Mouse (Mus musculus) neural tube, embryonic 12.5 days (tissue): ENCODE measurements around the gene Tgfa. TPM values are rescaled to one million over a fixed set of nuclear protein-coding genes. Genes with fewer than 3 reads are reported as not detected.

ENCODE experiments used
- ATAC-seq: fragments of 200-750 bp; cut with Nextera tagmentation; 2 replicates; pipeline ENCODE4 v1.8.0; 2017; ENCODE audit warnings: low read depth, mild to moderate bottlenecking, moderate TSS enrichment, moderate library complexity; ENCODE audit not compliant: low FRiP score
- H3K27ac ChIP-seq: fragments of 300-500 bp; sonication (generic); 2 replicates; pipeline ENCODE4 v1.5.1; 2016
- H3K27me3 ChIP-seq: fragments of 300-500 bp; sonication (generic); replicated peaks from 2 replicates; pipeline ENCODE4 v1.6.1; 2016; ENCODE audit warnings: mild to moderate bottlenecking
- H3K36me3 ChIP-seq: fragments of 300-500 bp; sonication (generic); 2 replicates; pipeline ENCODE4 v1.6.1; 2016; ENCODE audit warnings: mild to moderate bottlenecking
- H3K4me1 ChIP-seq: fragments of 300-500 bp; sonication (generic); 2 replicates; pipeline ENCODE4 v1.6.1; 2016
- H3K4me2 ChIP-seq: fragments of 300-500 bp; sonication (generic); replicated peaks from 2 replicates; pipeline ENCODE4 v1.6.1; 2016; ENCODE audit warnings: mild to moderate bottlenecking
- H3K4me3 ChIP-seq: fragments of 300-500 bp; sonication (generic); 2 replicates; pipeline ENCODE4 v1.5.1; 2016
- H3K9ac ChIP-seq: fragments of 300-500 bp; sonication (generic); 2 replicates; pipeline ENCODE4 v1.6.1; 2016; ENCODE audit warnings: mild to moderate bottlenecking
- H3K9me3 ChIP-seq: fragments of 300-500 bp; sonication (generic); 2 replicates; pipeline ENCODE4 v1.6.1; 2016; ENCODE audit warnings: mild to moderate bottlenecking
- WGBS: fragments of 180-500 bp; shearing (Covaris S2); methylation state at CpG from one replicate; pipeline ENCODE4 v1.1.7; 2016; 5-methylcytosine and 5-hydroxymethylcytosine counted together
- polyA plus RNA-seq: library from polyadenylated mRNA; unstranded; fragments of >200 nt; fragmentation: Nextera tagmentation; extraction: Ambion mirVana; gene quantifications from 2 replicates; pipeline ENCODE4 v1.2.1, GENCODE M21; 2016

The Tgfa gene
- polyA plus RNA-seq, 1 experiment from 2014 or later, result 4.0 TPM

DNA sequence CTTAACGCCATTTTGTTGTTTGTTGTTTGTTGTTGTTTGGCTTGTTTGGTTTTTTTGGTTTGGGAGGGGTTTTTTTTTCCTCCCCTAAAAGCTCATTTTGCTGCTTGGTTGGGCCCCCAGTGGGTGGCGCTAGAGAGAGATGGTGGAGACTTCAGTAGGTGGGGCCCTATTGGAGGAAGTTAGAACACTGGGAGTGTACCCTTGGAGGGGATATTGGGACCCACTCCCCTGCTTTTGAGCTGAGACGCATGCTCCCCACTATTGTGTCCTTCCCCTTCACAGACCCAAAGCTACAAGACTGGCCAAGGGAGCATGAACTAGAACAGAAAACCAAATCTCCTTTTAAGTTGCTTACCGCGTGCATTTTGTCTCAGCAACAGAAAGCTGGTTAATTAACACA lies 1.1 kb upstream of the Tgfa start:
- no peak for ATAC-seq
- no peak overlapping the region for H3K4me3 ChIP-seq
- no peaks in the 10 kb centered on the region for H3K36me3 ChIP-seq
- no peaks in the 10 kb centered on the region for H3K9me3 ChIP-seq
- no peak overlapping the region for H3K9ac ChIP-seq
- 52% methylated on average over 5 of the region's 5 CpGs for WGBS
- H3K4me2 ChIP-seq, result no peak overlapping the region
- H3K4me1 ChIP-seq, result peaks cover 17% of the 10 kb centered on the region
- peaks cover 40% of the 10 kb centered on the region for H3K27me3 ChIP-seq
- no peak overlapping the region for H3K27ac ChIP-seq

- H3K9me3 ChIP-seq, result no peaks in the 10 kb centered on the region
- no peaks in the 10 kb centered on the region for H3K36me3 ChIP-seq
- 5% methylated on average over 14 of the region's 14 CpGs for WGBS
- H3K27me3 ChIP-seq, result peaks cover 40% of the 10 kb centered on the region
- peak overlapping the region; percentile 96 for H3K4me2 ChIP-seq
- peak overlapping the region; percentile 52; the same call in 1 of the 2 replicates for H3K4me3 ChIP-seq
- no peak overlapping the region for H3K9ac ChIP-seq
- ATAC-seq, result no peak
- no peak overlapping the region for H3K27ac ChIP-seq
- H3K4me1 ChIP-seq, result peaks cover 17% of the 10 kb centered on the region
Observed at GRCm38 (mm10) chr6:86196034-86196433, 1.0 kb downstream of the Tgfa start.

DNA sequence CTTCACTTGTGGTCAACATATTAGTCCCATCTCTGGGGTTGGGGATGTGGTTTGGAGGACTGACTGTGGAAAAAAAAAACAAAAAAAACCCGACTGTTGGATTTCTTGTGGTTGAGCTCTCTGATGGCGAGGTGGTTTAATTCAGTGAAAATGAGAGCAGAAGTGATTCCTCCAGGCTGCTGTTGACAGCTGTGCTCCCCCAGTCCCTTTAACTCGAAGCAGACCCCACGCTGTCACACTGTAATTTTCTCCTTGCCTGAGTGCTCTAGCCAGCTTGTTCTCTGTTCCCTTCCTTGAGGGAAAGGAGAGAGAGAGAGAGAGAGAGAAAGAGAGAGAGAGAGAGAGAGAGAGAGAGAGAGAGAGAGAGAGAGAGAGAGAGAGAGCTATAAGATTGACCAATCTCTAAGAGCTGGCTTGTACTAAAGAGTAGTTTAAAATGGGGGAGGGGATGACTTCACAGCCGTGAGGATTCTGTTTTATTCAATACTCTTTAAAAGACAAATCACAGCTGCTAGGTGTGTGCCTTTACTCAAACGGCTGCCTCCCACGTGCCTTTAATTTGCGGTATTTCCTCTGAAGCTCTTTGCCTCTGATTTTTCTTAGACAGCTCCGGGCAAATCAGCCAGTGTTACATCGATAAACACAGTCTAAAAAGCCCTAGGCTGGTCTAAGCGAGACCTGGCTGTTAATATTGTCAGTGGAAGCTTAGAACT lies 2.3 kb downstream of the Tgfa start:
- Histone ChIP-seq H3K4me3 (no peak overlapping the region), H3K4me1 (peaks cover 17% of the 10 kb centered on the region), H3K27me3 (peaks cover 40% of the 10 kb centered on the region), H3K9me3 (no peaks in the 10 kb centered on the region), H3K4me2 (0 out of 2 replicates have a peak overlapping the region, but pooled peaks have one; percentile 1), H3K9ac (no peak overlapping the region), H3K27ac (no peak overlapping the region), H3K36me3 (no peaks in the 10 kb centered on the region)
- WGBS, result 46% methylated on average over 11 of the region's 11 CpGs
- ATAC-seq, result no peak

DNA sequence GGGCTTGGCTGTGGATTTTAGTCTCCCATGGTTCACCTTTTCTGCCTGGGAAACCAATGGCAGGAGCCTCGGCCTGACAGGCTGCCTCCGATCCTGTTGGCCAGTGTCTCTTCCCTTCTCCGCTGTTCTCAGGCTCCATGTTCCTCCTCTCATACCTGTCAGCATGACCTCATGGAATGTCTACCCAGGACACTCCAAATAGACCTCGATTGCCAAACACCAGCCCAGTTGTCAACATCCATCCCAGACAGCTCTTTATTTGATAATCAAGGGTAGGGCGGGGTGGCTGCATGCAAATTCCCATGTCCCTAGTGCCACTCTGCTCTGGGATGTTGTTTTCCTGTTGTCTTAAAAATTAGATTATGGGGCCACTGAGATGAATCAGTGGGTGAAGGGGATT lies 5.9 kb downstream of the Tgfa start:
- no peak for ATAC-seq
- Histone ChIP-seq H3K9ac (no peak overlapping the region), H3K4me2 (no peak overlapping the region), H3K27ac (no peak overlapping the region), H3K4me3 (no peak overlapping the region), H3K9me3 (no peaks in the 10 kb centered on the region), H3K36me3 (no peaks in the 10 kb centered on the region), H3K4me1 (peaks cover 7% of the 10 kb centered on the region), H3K27me3 (peaks cover 23% of the 10 kb centered on the region)
- 80% methylated on average over 5 of the region's 5 CpGs for WGBS

DNA sequence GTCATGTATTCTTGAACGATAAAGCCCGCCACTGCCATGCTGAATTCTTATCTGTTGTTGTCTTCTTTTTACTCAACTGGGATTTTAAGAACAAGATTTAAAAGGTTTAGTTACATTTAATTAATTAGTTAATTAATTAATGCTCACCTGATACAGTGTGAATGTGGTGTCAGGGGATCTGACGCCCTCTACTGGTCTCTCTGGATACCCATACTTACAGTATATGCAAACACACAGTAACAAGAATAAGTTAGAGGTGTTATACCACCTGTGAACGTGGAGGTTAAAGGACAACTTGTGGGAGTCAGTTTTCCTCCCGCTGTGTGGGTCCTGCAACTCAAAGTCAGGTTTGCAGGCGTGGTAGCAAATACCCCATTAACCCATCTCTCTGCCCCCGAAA lies 8.1 kb downstream of the Tgfa start:
- Histone ChIP-seq H3K27me3 (peaks cover 1% of the 10 kb centered on the region; the same call in 1 of the 2 replicates), H3K9ac (no peak overlapping the region), H3K4me2 (no peak overlapping the region), H3K9me3 (no peaks in the 10 kb centered on the region), H3K4me3 (no peak overlapping the region), H3K36me3 (no peaks in the 10 kb centered on the region), H3K27ac (no peak overlapping the region), H3K4me1 (no peaks in the 10 kb centered on the region)
- 80% methylated on average over 7 of the region's 7 CpGs for WGBS
- no peak for ATAC-seq

DNA sequence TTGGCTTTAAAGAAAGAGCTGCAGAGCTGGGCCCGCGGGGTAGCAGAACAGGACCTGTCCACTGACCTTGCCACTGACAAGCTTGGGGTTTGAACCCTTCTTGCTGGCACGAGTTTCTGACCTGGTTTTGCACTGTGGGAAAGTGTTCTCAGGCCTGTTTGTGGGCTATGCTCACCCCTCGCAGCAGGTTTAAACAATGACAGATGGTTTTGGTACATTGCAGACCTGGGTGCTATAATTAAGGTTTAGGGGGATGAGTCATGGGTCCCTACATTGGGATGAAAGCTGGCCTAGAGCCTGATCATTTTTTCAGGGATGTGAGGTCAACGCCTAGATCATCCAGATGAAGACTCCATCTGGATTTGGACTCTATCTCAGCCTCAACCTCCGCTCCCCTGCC lies 11.0 kb downstream of the Tgfa start:
- H3K4me2 ChIP-seq, result no peak overlapping the region
- no peak for ATAC-seq
- H3K4me1 ChIP-seq, result no peaks in the 10 kb centered on the region
- no peak overlapping the region for H3K27ac ChIP-seq
- no peak overlapping the region for H3K4me3 ChIP-seq
- no peak overlapping the region for H3K9ac ChIP-seq
- no peaks in the 10 kb centered on the region for H3K36me3 ChIP-seq
- H3K27me3 ChIP-seq, result no peaks in the 10 kb centered on the region; the same call in 1 of the 2 replicates
- H3K9me3 ChIP-seq, result no peaks in the 10 kb centered on the region
- WGBS, result 86% methylated on average over 6 of the region's 6 CpGs

DNA sequence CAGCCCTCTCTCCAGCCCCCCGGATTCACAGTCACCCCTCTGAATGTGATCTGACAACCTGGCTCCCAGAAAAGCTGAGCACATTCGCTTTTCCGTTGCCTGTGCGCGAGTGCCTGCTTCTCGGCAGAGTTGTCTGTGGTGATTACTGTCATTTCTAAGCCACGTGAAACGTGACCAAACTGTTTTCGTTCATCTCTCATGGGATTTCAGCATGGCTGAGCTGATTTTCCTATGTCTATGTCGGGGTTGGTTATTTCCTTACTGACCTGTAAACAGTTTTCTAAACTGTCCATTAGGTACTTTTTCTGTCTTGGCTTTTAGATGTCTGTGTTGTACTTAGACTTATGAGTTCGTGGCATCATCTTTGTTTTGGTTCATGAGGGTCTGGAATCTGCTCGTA lies 12.0 kb downstream of the Tgfa start:
- Histone ChIP-seq H3K27me3 (no peaks in the 10 kb centered on the region; the same call in 1 of the 2 replicates), H3K9ac (no peak overlapping the region), H3K36me3 (no peaks in the 10 kb centered on the region), H3K4me2 (no peak overlapping the region), H3K4me3 (no peak overlapping the region), H3K27ac (no peak overlapping the region), H3K4me1 (no peaks in the 10 kb centered on the region), H3K9me3 (no peaks in the 10 kb centered on the region)
- no peak for ATAC-seq
- WGBS, result 87% methylated on average over 12 of the region's 12 CpGs

- Histone ChIP-seq H3K36me3 (no peaks in the 10 kb centered on the region), H3K27ac (no peak overlapping the region), H3K4me2 (no peak overlapping the region; the same call in 1 of the 2 replicates), H3K4me3 (no peak overlapping the region), H3K9ac (no peak overlapping the region), H3K9me3 (no peaks in the 10 kb centered on the region), H3K27me3 (no peaks in the 10 kb centered on the region; the same call in 1 of the 2 replicates), H3K4me1 (no peaks in the 10 kb centered on the region)
- WGBS, result 50% methylated on average over 17 of the region's 17 CpGs
- no peak for ATAC-seq
Observed at GRCm38 (mm10) chr6:86209133-86210016, 14.4 kb downstream of the Tgfa start.

DNA sequence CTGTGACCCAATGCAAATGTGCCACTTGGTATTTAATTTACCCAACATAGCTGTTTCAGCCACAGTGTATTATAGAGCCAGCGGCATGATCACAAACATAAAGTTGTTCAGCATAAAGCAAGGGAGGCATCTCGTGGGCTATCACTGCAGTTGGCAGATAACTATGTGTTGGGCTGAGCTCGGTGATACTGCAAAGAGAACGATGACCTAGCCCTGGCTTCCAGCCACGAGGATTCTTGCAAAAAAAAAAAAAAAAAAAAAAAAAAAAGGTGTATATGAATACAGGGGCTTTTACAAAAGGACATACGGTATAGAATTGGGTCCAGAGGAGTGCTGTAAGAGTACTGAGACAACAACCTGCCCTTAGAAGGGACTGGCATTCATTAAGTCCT lies 15.0 kb downstream of the Tgfa start:
- Histone ChIP-seq H3K4me3 (no peak overlapping the region), H3K4me1 (no peaks in the 10 kb centered on the region), H3K36me3 (no peaks in the 10 kb centered on the region), H3K27ac (no peak overlapping the region), H3K27me3 (no peaks in the 10 kb centered on the region; the same call in 1 of the 2 replicates), H3K9me3 (no peaks in the 10 kb centered on the region), H3K9ac (no peak overlapping the region), H3K4me2 (no peak overlapping the region)
- ATAC-seq, result no peak
- 71% methylated on average over 6 of the region's 6 CpGs for WGBS

GRCm38 (mm10) chr6:86210619-86211018 lies 15.6 kb downstream of the Tgfa start:
- Histone ChIP-seq H3K4me2 (no peak overlapping the region), H3K9me3 (no peaks in the 10 kb centered on the region), H3K4me1 (no peaks in the 10 kb centered on the region), H3K4me3 (no peak overlapping the region), H3K9ac (no peak overlapping the region), H3K27me3 (no peaks in the 10 kb centered on the region; the same call in 1 of the 2 replicates), H3K27ac (no peak overlapping the region), H3K36me3 (no peaks in the 10 kb centered on the region)
- no peak for ATAC-seq
- WGBS, result 80% methylated on average over 3 of the region's 3 CpGs

GRCm38 (mm10) chr6:86211081-86211763 lies 16.2 kb downstream of the Tgfa start:
- no peak for ATAC-seq
- WGBS, result 58% methylated on average over 12 of the region's 12 CpGs
- no peak overlapping the region for H3K27ac ChIP-seq

More at GRCm38 (mm10) chr6:86211081-86211763, 16.2 kb downstream of the Tgfa start:
- no peaks in the 10 kb centered on the region for H3K9me3 ChIP-seq
- H3K36me3 ChIP-seq, result no peaks in the 10 kb centered on the region
- no peaks in the 10 kb centered on the region; the same call in 1 of the 2 replicates for H3K27me3 ChIP-seq
- no peak overlapping the region for H3K4me3 ChIP-seq
- H3K4me2 ChIP-seq, result no peak overlapping the region
- no peak overlapping the region for H3K9ac ChIP-seq
- H3K4me1 ChIP-seq, result no peaks in the 10 kb centered on the region
